Mouse (Mus musculus): Measurements from ENCODE around the gene Mcpt9. TPM values are rescaled to one million over a fixed set of nuclear protein-coding genes. Genes with fewer than 3 reads are reported as not detected.
A peak's percentile ranks its signal among the peaks of the same experiment; 100 is the strongest.
"Not testable (repeated sequence)": the region's sequence is repeated elsewhere in the genome, so short reads cannot be mapped to it uniquely, and the experiment has no call there.

Mcpt9 gene
- total and polyA plus RNA-seq, 3 experiments: 0.25 to 0.28 TPM; not detected in 1

- Histone ChIP-seq H3K9ac (ENCODE audit: insufficient read depth, low read depth) (no peak overlapping the region), H3K36me3 (replicated peaks in 1 of 2; ENCODE audit: control insufficient read depth in 1 of 2, insufficient read depth in 1 of 2, low read length in 1 of 2) (no peaks in the 10 kb centered on the region), H3K4me3 (replicated peaks in 1 of 3; ENCODE audit: low read depth in 2 of 3, low read length in 2 of 3, poor library complexity in 1 of 3) (no peak overlapping the region), H3K27ac (ENCODE audit: insufficient read depth, low read depth) (peak overlapping the region; percentile 72; the same call in 1 of the 2 replicates), H3K4me1 (ENCODE audit: control insufficient read depth in 1 of 2, insufficient read depth in 2 of 2) (peaks cover 23 to 29% of the 10 kb centered on the region in 2 experiments), H3K27me3 (replicated peaks) (no peaks in the 10 kb centered on the region), H3K9me3 (replicated peaks; ENCODE audit: low read length) (no peaks in the 10 kb centered on the region), H3K4me2 (ENCODE audit: insufficient read depth, low read depth, poor library complexity, severe bottlenecking) (0 out of 2 replicates have a peak overlapping the region, but pooled peaks have one; percentile 21), H3K79me2 (replicated peaks; ENCODE audit: control insufficient read depth, extremely low read depth, insufficient read depth, poor library complexity, severe bottlenecking) (no peaks in the 10 kb centered on the region)
- peak; percentile 40 for DNase-seq (ENCODE audit: extremely low read depth)
- TF ChIP-seq IRF4 (IDR thresholded peaks at IDR 0.05; ENCODE audit: low read depth, low read length): peak; percentile 78
- TF ChIP-seq CHD2 (IDR thresholded peaks at IDR 0.05; ENCODE audit: low read length): no peak
- peak; percentile 55; the same call in 1 of the 2 replicates for TF ChIP-seq EP300 (IDR thresholded peaks at IDR 0.05; ENCODE audit: low read length)
- no peak for TF ChIP-seq MEF2A (IDR thresholded peaks at IDR 0.05; ENCODE audit: borderline replicate concordance, low read depth, low read length)
- dilution Hi-C loops (cut with MboI; ENCODE audit: extremely low pct_ligation_motif_present, extremely low pct_unique_long_range_greater_than_20kb, low sequenced_read_pairs): no loop called here
- in situ Hi-C loops (cut with MboI; ENCODE audit: low pct_ligation_motif_present, low pct_unique_long_range_greater_than_20kb, low sequenced_read_pairs): no loop called here
Measured at GRCm38 (mm10) chr14:56013924-56014323, 16.4 kb downstream of the Mcpt9 start.

GRCm38 (mm10) chr14:56013147-56013546, 17.1 kb downstream of the Mcpt9 start:
- in situ Hi-C loops (cut with MboI; ENCODE audit: low pct_ligation_motif_present, low pct_unique_long_range_greater_than_20kb, low sequenced_read_pairs): no loop called here
- H3K9me3 ChIP-seq (replicated peaks; ENCODE audit: low read length): no peaks in the 10 kb centered on the region
- peaks cover 23 to 28% of the 10 kb centered on the region in 2 experiments for H3K4me1 ChIP-seq (ENCODE audit: control insufficient read depth in 1 of 2, insufficient read depth in 2 of 2)
- DNase-seq (ENCODE audit: extremely low read depth): peak; percentile 39
- TF ChIP-seq EP300 (IDR thresholded peaks at IDR 0.05; ENCODE audit: low read length) (peak; percentile 56; the same call in 1 of the 2 replicates), TBP (conservative IDR thresholded peaks at IDR 0.05; ENCODE audit: low read depth, low read length) (0 out of 2 replicates have a peak, but pooled peaks have one; percentile 25), IRF4 (IDR thresholded peaks at IDR 0.05; ENCODE audit: low read depth, low read length) (peak; percentile 85), TCF12 (IDR thresholded peaks at IDR 0.05; ENCODE audit: low read depth, low read length) (peak; percentile 31; the same call in 1 of the 2 replicates), MAZ (IDR thresholded peaks at IDR 0.05; ENCODE audit: low read depth, low read length) (no peak)
- H3K4me3 ChIP-seq (replicated peaks in 1 of 3; ENCODE audit: low read depth in 2 of 3, low read length in 2 of 3, poor library complexity in 1 of 3): no peak overlapping the region
- no peak overlapping the region for H3K9ac ChIP-seq (ENCODE audit: insufficient read depth, low read depth)
- peak overlapping the region; percentile 21 for H3K4me2 ChIP-seq (ENCODE audit: insufficient read depth, low read depth, poor library complexity, severe bottlenecking)
- H3K79me2 ChIP-seq (replicated peaks; ENCODE audit: control insufficient read depth, extremely low read depth, insufficient read depth, poor library complexity, severe bottlenecking): no peaks in the 10 kb centered on the region
- H3K27ac ChIP-seq (ENCODE audit: insufficient read depth, low read depth): peak overlapping the region; percentile 72; the same call in 1 of the 2 replicates
- dilution Hi-C loops (cut with MboI; ENCODE audit: extremely low pct_ligation_motif_present, extremely low pct_unique_long_range_greater_than_20kb, low sequenced_read_pairs): no loop called here
- no peaks in the 10 kb centered on the region for H3K27me3 ChIP-seq (replicated peaks)
- no peaks in the 10 kb centered on the region for H3K36me3 ChIP-seq (replicated peaks in 1 of 2; ENCODE audit: control insufficient read depth in 1 of 2, insufficient read depth in 1 of 2, low read length in 1 of 2)

- H3K27me3 ChIP-seq (replicated peaks); H3K9me3 ChIP-seq (replicated peaks; ENCODE audit: low read length); H3K4me2 ChIP-seq (ENCODE audit: insufficient read depth, low read depth, poor library complexity, severe bottlenecking); dilution Hi-C loops (cut with MboI; ENCODE audit: extremely low pct_ligation_motif_present, extremely low pct_unique_long_range_greater_than_20kb, low sequenced_read_pairs); H3K79me2 ChIP-seq (replicated peaks; ENCODE audit: control insufficient read depth, extremely low read depth, insufficient read depth, poor library complexity, severe bottlenecking); in situ Hi-C loops (cut with MboI; ENCODE audit: low pct_ligation_motif_present, low pct_unique_long_range_greater_than_20kb, low sequenced_read_pairs); DNase-seq (ENCODE audit: extremely low read depth); H3K27ac ChIP-seq (ENCODE audit: insufficient read depth, low read depth); H3K4me3 ChIP-seq (replicated peaks in 1 of 3; ENCODE audit: low read depth in 2 of 3, low read length in 2 of 3, poor library complexity in 1 of 3); H3K36me3 ChIP-seq (replicated peaks in 1 of 2; ENCODE audit: control insufficient read depth in 1 of 2, insufficient read depth in 1 of 2, low read length in 1 of 2); H3K9ac ChIP-seq (ENCODE audit: insufficient read depth, low read depth): not testable (repeated sequence)
- peaks cover 0 to 18% of the 10 kb centered on the region in 2 experiments; a peak in 3 of 4 replicates for H3K4me1 ChIP-seq (ENCODE audit: control insufficient read depth in 1 of 2, insufficient read depth in 2 of 2)
Measured at GRCm38 (mm10) chr14:55987464-55987863, 42.8 kb downstream of the Mcpt9 start.

Other genes starting within 250 kb of the Mcpt9 start
Only the 20 nearest of the 21 such genes appear.
- 1.0 and 2.0 TPM in 2 replicates for gene Ripk3, start 241.6 kb downstream of the Mcpt9 start, total RNA-seq (2012; rRNA removed)
- gene Ripk3, start 241.6 kb downstream of the Mcpt9 start, total RNA-seq (2014; rRNA removed): 0.15 and 0.80 TPM in 2 replicates
- 1.00 TPM in 1 of 2 replicates, not detected in the other for gene Ripk3, start 241.6 kb downstream of the Mcpt9 start, polyA plus RNA-seq (2012; ENCODE audit: insufficient read length, low read depth)
- gene Nfatc4, start 207.4 kb downstream of the Mcpt9 start, total RNA-seq (2012; rRNA removed): not detected in 2 replicates
- not detected in 2 replicates for gene Nfatc4, start 207.4 kb downstream of the Mcpt9 start, total RNA-seq (2014; rRNA removed)
- not detected in 2 replicates for gene Nfatc4, start 207.4 kb downstream of the Mcpt9 start, polyA plus RNA-seq (2012; ENCODE audit: insufficient read length, low read depth)
- under 0.01 and 0.04 TPM in 2 replicates for gene Nynrin, start 176.5 kb downstream of the Mcpt9 start, total RNA-seq (2012; rRNA removed)
- gene Nynrin, start 176.5 kb downstream of the Mcpt9 start, total RNA-seq (2014; rRNA removed): not detected in 2 replicates
- 0.04 and 0.10 TPM in 2 replicates for gene Nynrin, start 176.5 kb downstream of the Mcpt9 start, polyA plus RNA-seq (2012; ENCODE audit: insufficient read length, low read depth)
- gene Cbln3, start 146.1 kb downstream of the Mcpt9 start, total RNA-seq (2012; rRNA removed): 0.08 and 0.17 TPM in 2 replicates
- gene Cbln3, start 146.1 kb downstream of the Mcpt9 start, total RNA-seq (2014; rRNA removed): 0.14 and 0.26 TPM in 2 replicates
- 0.14 and 0.24 TPM in 2 replicates for gene Cbln3, start 146.1 kb downstream of the Mcpt9 start, polyA plus RNA-seq (2012; ENCODE audit: insufficient read length, low read depth)
- 32.8 and 50.6 TPM in 2 replicates for gene Khnyn, start 145.5 kb downstream of the Mcpt9 start, total RNA-seq (2012; rRNA removed)
- gene Khnyn, start 145.5 kb downstream of the Mcpt9 start, total RNA-seq (2014; rRNA removed): 31.1 and 35.8 TPM in 2 replicates
- 29.8 and 31.8 TPM in 2 replicates for gene Khnyn, start 145.5 kb downstream of the Mcpt9 start, polyA plus RNA-seq (2012; ENCODE audit: insufficient read length, low read depth)
- gene Sdr39u1, start 130.2 kb downstream of the Mcpt9 start, total RNA-seq (2012; rRNA removed): 66.7 and 77.6 TPM in 2 replicates
- gene Sdr39u1, start 130.2 kb downstream of the Mcpt9 start, total RNA-seq (2014; rRNA removed): 61.4 and 66.0 TPM in 2 replicates
- gene Sdr39u1, start 130.2 kb downstream of the Mcpt9 start, polyA plus RNA-seq (2012; ENCODE audit: insufficient read length, low read depth): 73.2 and 90.8 TPM in 2 replicates
- not detected in 2 replicates for gene Cma1, start 85.8 kb downstream of the Mcpt9 start, total RNA-seq (2012; rRNA removed)
- gene Cma1, start 85.8 kb downstream of the Mcpt9 start, total RNA-seq (2014; rRNA removed): not detected in 2 replicates
- not detected in 2 replicates for gene Cma1, start 85.8 kb downstream of the Mcpt9 start, polyA plus RNA-seq (2012; ENCODE audit: insufficient read length, low read depth)
- gene Cma2, start 79.5 kb downstream of the Mcpt9 start, total RNA-seq (2012; rRNA removed): not detected in 2 replicates
- gene Cma2, start 79.5 kb downstream of the Mcpt9 start, total RNA-seq (2014; rRNA removed): not detected in 2 replicates
- not detected in 2 replicates for gene Cma2, start 79.5 kb downstream of the Mcpt9 start, polyA plus RNA-seq (2012; ENCODE audit: insufficient read length, low read depth)
- 0.17 TPM in 1 of 2 replicates, not detected in the other for gene Mcpt1, start 12.5 kb downstream of the Mcpt9 start, total RNA-seq (2012; rRNA removed)
- gene Mcpt1, start 12.5 kb downstream of the Mcpt9 start, total RNA-seq (2014; rRNA removed): 0.66 and 1.0 TPM in 2 replicates
- gene Mcpt1, start 12.5 kb downstream of the Mcpt9 start, polyA plus RNA-seq (2012; ENCODE audit: insufficient read length, low read depth): 0.39 and 0.41 TPM in 2 replicates
- 0.13 TPM in 1 of 2 replicates, not detected in the other for gene Mcpt2, start 11.5 kb upstream of the Mcpt9 start, total RNA-seq (2012; rRNA removed)
- not detected in 2 replicates for gene Mcpt2, start 11.5 kb upstream of the Mcpt9 start, total RNA-seq (2014; rRNA removed)
- gene Mcpt2, start 11.5 kb upstream of the Mcpt9 start, polyA plus RNA-seq (2012; ENCODE audit: insufficient read length, low read depth): not detected in 2 replicates
- gene Mcpt4, start 31.8 kb upstream of the Mcpt9 start, total RNA-seq (2012; rRNA removed): not detected in 2 replicates
- not detected in 2 replicates for gene Mcpt4, start 31.8 kb upstream of the Mcpt9 start, total RNA-seq (2014; rRNA removed)
- gene Mcpt4, start 31.8 kb upstream of the Mcpt9 start, polyA plus RNA-seq (2012; ENCODE audit: insufficient read length, low read depth): not detected in 2 replicates
- gene Mcpt8, start 54.8 kb upstream of the Mcpt9 start, total RNA-seq (2012; rRNA removed): not detected in 2 replicates
- gene Mcpt8, start 54.8 kb upstream of the Mcpt9 start, total RNA-seq (2014; rRNA removed): not detected in 2 replicates
- not detected in 2 replicates for gene Mcpt8, start 54.8 kb upstream of the Mcpt9 start, polyA plus RNA-seq (2012; ENCODE audit: insufficient read length, low read depth)
- gene Ctsg, start 72.1 kb upstream of the Mcpt9 start, total RNA-seq (2012; rRNA removed): not detected in 2 replicates
- not detected in 2 replicates for gene Ctsg, start 72.1 kb upstream of the Mcpt9 start, total RNA-seq (2014; rRNA removed)
- not detected in 2 replicates for gene Ctsg, start 72.1 kb upstream of the Mcpt9 start, polyA plus RNA-seq (2012; ENCODE audit: insufficient read length, low read depth)
- not detected in 2 replicates for gene Gzme, start 90.1 kb upstream of the Mcpt9 start, total RNA-seq (2012; rRNA removed)
- gene Gzme, start 90.1 kb upstream of the Mcpt9 start, total RNA-seq (2014; rRNA removed): not detected in 2 replicates
- not detected in 2 replicates for gene Gzme, start 90.1 kb upstream of the Mcpt9 start, polyA plus RNA-seq (2012; ENCODE audit: insufficient read length, low read depth)
- gene Gzmd, start 102.1 kb upstream of the Mcpt9 start, total RNA-seq (2012; rRNA removed): not detected in 2 replicates
- gene Gzmd, start 102.1 kb upstream of the Mcpt9 start, total RNA-seq (2014; rRNA removed): not detected in 2 replicates
- not detected in 2 replicates for gene Gzmd, start 102.1 kb upstream of the Mcpt9 start, polyA plus RNA-seq (2012; ENCODE audit: insufficient read length, low read depth)
- not detected in 2 replicates for gene Gzmg, start 129.1 kb upstream of the Mcpt9 start, total RNA-seq (2012; rRNA removed)
- gene Gzmg, start 129.1 kb upstream of the Mcpt9 start, total RNA-seq (2014; rRNA removed): not detected in 2 replicates
- gene Gzmg, start 129.1 kb upstream of the Mcpt9 start, polyA plus RNA-seq (2012; ENCODE audit: insufficient read length, low read depth): not detected in 2 replicates
- gene Gzmn, start 144.1 kb upstream of the Mcpt9 start, total RNA-seq (2012; rRNA removed): not detected in 2 replicates
- not detected in 2 replicates for gene Gzmn, start 144.1 kb upstream of the Mcpt9 start, total RNA-seq (2014; rRNA removed)
- gene Gzmn, start 144.1 kb upstream of the Mcpt9 start, polyA plus RNA-seq (2012; ENCODE audit: insufficient read length, low read depth): not detected in 2 replicates
- gene Gzmf, start 180.9 kb upstream of the Mcpt9 start, total RNA-seq (2012; rRNA removed): not detected in 2 replicates
- not detected in 2 replicates for gene Gzmf, start 180.9 kb upstream of the Mcpt9 start, total RNA-seq (2014; rRNA removed)
- gene Gzmf, start 180.9 kb upstream of the Mcpt9 start, polyA plus RNA-seq (2012; ENCODE audit: insufficient read length, low read depth): not detected in 2 replicates
- not detected in 2 replicates for gene Gzmc, start 204.2 kb upstream of the Mcpt9 start, total RNA-seq (2012; rRNA removed)
- not detected in 2 replicates for gene Gzmc, start 204.2 kb upstream of the Mcpt9 start, total RNA-seq (2014; rRNA removed)
- not detected in 2 replicates for gene Gzmc, start 204.2 kb upstream of the Mcpt9 start, polyA plus RNA-seq (2012; ENCODE audit: insufficient read length, low read depth)
- gene Gzmb, start 231.8 kb upstream of the Mcpt9 start, total RNA-seq (2012; rRNA removed): not detected in 2 replicates
- not detected in 2 replicates for gene Gzmb, start 231.8 kb upstream of the Mcpt9 start, total RNA-seq (2014; rRNA removed)
- gene Gzmb, start 231.8 kb upstream of the Mcpt9 start, polyA plus RNA-seq (2012; ENCODE audit: insufficient read length, low read depth): not detected in 2 replicates